Mouse (Mus musculus): ENCODE measurements around the gene Cstad.

DNA sequence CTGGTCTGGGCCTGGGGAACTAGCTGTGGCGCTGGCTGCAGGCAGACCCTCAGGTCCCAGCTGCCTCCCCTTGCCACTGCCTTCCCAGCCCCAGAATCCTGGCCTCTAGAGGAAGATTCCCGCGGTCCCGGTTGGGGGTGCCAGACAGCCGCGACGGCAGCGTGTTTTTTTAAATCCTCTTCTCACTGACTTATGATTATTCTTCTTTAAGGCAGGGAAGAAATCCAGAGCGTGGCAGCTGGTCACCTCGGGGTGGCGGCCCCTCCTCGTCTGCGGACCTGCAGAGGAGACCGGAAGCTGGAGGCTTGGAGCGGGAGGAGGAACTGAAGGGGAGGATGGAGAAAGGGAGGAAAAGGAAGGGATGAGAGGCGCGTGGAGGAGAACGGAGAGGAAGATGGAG lies 18.7 kb downstream of the Cstad start:
- no peak for TF ChIP-seq CTCF (IDR thresholded peaks at IDR 0.05; ENCODE audit: control insufficient read depth, insufficient read depth, low read length)
- TF ChIP-seq POLR2A (IDR thresholded peaks at IDR 0.05; ENCODE audit: borderline replicate concordance, control insufficient read depth, low read depth, low read length): no peak

Measured in bone marrow, adult 2 months (tissue).